Mouse (Mus musculus) MEL-GATA-1-ER (cell line): ENCODE measurements at regions not wholly inside any gene's neighbourhood (a gene's known extent, or its start where the extent isn't known, plus 50 kb on each side); places are given as distances from the start of the nearest gene placed in this dataset.

Source experiments
- DNase-seq: peaks from one replicate; pipeline ENCODE4 v3.0.0-alpha.2; 2012; ENCODE audit warnings: low read depth; ENCODE audit errors: extremely low read depth

GRCm38 (mm10) chr11:31746939-31747338 is 75.3 kb upstream of the Bod1 start:
- DNase-seq, result no peak

DNA sequence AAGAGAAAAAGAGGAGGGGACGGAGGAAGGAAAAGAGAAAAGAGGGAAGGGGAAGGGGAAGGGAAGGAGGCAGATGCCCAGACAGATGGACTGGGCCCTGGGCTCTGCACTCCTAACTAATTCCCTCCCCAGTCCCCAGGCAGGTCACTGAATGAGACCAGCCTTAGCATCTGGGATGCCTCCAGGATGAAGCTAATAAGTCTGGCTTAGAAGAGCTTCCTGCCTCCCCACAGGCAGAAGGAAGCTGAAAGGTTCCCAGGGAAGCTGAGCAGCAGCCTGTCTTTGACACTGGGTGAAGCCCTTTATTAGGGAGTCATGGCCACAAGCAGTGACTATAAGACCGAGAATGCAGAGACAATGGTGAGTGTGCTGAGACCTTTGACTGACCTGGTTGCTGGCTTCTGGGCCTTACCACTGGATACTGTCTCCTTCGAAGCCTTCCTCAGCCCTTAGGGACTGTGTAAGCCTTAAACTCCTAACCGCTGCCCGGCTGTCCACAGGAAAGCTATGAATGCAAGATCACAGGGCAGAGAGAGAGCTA is 76.7 kb upstream of the Bod1 start:
- DNase-seq, result no peak

GRCm38 (mm10) chr11:31751274-31751673 is 79.6 kb upstream of the Bod1 start:
- no peak for DNase-seq

DNA sequence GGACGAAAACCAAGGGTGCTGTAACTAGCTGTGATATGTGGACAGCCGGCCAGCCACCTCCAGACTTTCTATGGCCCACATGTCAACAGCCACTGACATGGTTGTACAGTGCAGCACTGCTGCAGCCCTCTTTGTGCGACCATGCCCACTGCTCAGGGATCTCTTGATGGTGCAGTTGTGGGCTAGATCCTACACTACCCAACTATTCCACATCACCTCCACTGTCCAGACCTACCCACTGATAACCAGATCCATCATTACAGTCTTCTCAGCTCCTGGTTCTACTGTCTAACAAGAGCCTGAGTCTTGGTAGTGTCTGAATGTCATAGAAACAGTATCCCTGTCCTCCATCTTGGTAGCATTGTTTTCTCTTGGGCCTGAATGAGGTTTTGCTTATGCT is 81.5 kb upstream of the Bod1 start:
- no peak for DNase-seq

- DNase-seq, result no peak
Measured at GRCm38 (mm10) chr11:31753711-31754161, 82.1 kb upstream of the Bod1 start.

GRCm38 (mm10) chr11:31754416-31754815 is 82.7 kb upstream of the Bod1 start:
- DNase-seq, result no peak

DNA sequence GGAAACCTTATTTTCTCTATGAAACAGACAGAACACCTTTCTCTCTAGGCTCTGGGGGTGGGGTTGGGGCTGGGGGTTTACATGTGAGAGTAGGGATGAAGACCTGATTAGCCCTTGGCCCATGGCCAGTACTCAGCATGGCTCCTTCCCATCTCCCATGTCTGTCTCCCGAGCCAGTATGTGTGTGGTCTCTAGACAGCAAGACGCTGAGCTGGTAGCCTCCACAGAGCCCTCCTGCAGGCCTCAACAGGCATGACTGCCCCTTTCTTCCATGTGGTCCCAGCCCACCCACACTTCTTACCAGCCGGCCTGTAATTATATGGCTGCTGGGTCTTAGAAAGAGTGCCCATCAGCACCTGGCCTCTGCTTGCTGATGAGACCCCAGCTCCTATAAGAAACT is 84.2 kb upstream of the Bod1 start:
- no peak for DNase-seq

- DNase-seq, result no peak
Measured at GRCm38 (mm10) chr11:31756355-31757145, 84.9 kb upstream of the Bod1 start.

- no peak for DNase-seq
Measured at GRCm38 (mm10) chr11:31759868-31760765, 88.4 kb upstream of the Bod1 start.

DNA sequence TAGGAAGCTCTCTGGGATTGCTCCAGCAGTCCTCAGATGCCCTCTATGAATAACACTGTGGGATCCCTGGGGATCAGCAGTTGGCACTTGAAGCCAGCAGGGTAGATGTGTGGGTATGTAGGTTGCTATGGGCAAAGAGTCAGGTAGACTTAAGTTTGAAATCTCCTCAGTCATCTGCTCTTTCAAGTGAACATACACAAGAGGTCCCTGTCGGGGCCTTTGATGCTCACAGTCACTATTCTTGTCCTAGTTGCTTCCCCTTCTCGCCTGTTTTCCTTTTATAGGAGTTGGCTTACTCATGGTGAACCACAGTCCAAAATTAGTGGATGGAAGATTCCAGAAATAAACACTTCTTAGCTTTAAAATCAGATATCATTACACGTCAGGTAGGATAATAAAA is 92.2 kb upstream of the Bod1 start:
- no peak for DNase-seq

DNA sequence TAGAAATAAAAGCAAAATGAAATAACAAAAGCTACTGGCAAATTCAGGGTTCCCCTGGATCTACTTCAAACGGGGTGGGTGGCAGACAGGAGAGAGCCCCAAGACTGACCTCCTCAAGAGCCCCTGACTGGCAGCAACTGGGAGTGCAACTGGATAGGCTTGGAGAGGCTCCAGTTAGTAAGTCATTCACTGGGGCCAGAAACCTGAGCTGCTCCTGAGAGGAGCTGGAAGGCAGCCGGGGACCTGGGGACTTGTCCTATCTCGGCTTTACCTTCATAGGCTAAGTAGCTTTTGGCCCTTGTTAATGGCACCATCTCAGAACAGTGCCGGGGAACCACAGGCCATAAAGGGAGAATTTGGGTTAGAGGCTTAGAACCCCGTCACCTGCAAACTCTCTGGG is 94.6 kb upstream of the Bod1 start:
- no peak for DNase-seq

GRCm38 (mm10) chr11:31767727-31768495 is 96.2 kb upstream of the Bod1 start:
- DNase-seq, result no peak

GRCm38 (mm10) chr11:31769804-31770654 is 98.3 kb upstream of the Bod1 start:
- peak; percentile 66 for DNase-seq

DNA sequence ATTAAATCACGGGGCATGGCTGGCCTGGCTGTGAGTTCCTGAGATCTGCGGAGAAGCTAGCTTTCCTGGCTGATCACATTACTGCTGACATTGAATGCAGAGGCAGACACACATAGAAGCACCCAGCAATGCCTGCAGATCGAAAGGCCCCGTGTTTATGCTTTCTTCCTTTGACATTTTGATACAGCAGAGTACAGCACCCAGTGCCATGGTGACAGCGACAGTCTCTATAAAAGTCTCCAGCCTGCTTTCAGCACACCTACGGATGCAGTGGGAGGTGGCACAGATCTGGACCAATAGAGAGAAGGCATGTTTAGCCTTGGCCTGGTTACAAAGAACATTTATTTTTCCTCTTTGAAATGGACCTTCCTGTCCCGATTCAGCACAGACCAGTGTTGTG is 99.2 kb upstream of the Bod1 start:
- no peak for DNase-seq

GRCm38 (mm10) chr11:31771491-31772439 is 100.1 kb upstream of the Bod1 start:
- no peak for DNase-seq

DNA sequence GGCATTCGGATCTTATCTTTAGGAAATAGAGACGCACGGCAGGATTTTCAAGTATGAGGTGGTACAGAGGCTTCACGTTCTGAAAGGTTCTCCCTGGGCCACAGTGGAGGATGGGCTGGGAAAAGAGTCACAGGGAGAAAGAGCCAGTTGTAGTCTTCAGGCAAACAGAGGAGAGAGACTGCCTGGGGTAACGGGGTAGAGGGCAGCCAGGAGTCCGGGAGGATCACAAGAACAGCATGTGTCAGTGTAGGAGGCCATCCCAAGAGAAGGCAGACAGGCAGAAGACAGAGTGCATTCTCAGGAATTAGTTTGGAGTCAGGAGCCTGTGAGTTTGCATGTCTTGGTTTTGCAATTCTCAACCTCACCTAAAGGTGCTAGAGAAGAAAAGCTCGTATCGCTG is 94.5 kb upstream of the Cpeb4 start:
- no peak for DNase-seq

DNA sequence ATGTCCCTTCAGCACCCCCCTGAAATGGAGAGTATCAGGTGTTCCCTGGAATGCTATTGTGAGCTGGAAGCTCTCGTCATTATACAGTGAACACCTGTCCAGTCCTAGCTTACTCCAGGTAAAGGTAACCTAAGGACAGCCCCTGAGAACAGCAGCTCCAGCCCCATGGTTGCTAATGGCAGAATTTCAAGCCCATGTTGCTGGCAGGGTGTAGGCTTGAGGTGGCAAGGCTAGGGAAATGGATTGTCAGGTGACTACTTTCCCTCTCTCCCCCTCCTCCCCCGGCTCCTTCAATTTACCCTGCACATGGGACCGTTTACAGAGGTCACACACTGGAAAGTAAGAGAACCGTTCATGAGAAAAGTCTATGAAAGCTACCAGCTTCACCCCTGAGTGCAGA is 93.2 kb upstream of the Cpeb4 start:
- no peak for DNase-seq

GRCm38 (mm10) chr11:31779267-31779666 is 92.7 kb upstream of the Cpeb4 start:
- DNase-seq, result no peak

GRCm38 (mm10) chr11:31780969-31781368 is 91.0 kb upstream of the Cpeb4 start:
- no peak for DNase-seq
